Comparison of ENCODE assay signal across 24 mouse cellular contexts in genomic region chr5:128176234-128176633, GRCm38 (mm10).
DNase-seq lines count a peak whose midpoint lies in the region; ATAC-seq and TF ChIP-seq lines count a peak whose summit lies in the region.
"Had no signal": no experiment of that assay in that cellular context is flagged by ENCODE, and none has a peak within 500 bp of the region (broad histone marks: within the 10 kb centered on the region; RNA-seq: fewer than 3 reads in every experiment).

No protein-coding gene starts in this region.

- no peak overlapping the region for H3K4me3 ChIP-seq in CH12.LX (replicated peaks in 1 of 3; ENCODE audit: low read depth in 2 of 3, low read length in 2 of 3, poor library complexity in 1 of 3)
- no peak overlapping the region for H3K4me3 ChIP-seq in ES-E14 (ENCODE audit: insufficient read depth in 1 of 2, low read depth in 1 of 2, low read length in 2 of 2, poor library complexity in 1 of 2, severe bottlenecking in 1 of 2)
- H3K4me3 ChIP-seq in MEL (ENCODE audit: control insufficient read depth in 1 of 2, insufficient read depth in 1 of 2, low read depth in 2 of 2, low read length in 2 of 2): no peak overlapping the region
- no peak overlapping the region for H3K4me3 ChIP-seq in liver, embryonic 12.5 days
- no peak overlapping the region for H3K4me3 ChIP-seq in forebrain, embryonic 14.5 days (ENCODE audit: low read depth, low read length)

- DNase-seq in heart, adult 11 months: peak; percentile 37
- DNase-seq in heart, adult 9 months (ENCODE audit: low spot score in 2 of 2): no peak
- no peak for DNase-seq in CH12.LX (ENCODE audit: extremely low read depth)
- DNase-seq in ES-E14 (ENCODE audit: low read depth, low spot score): no peak
- no peak for DNase-seq in MEL (ENCODE audit: low read depth, low spot score)
- no peak for DNase-seq in forebrain, embryonic 14.5 days (ENCODE audit: low spot score)
- no peak for DNase-seq in adrenal gland, postnatal 10 days
- DNase-seq: adrenal gland, adult 2 months; adrenal gland, adult 8-10 months; adrenal gland, postnatal 14 days; adrenal gland, postnatal 25 days; adrenal gland, postnatal 36 days; B cell, adult 2 months; cerebellum, adult 11 months; cerebellum, adult 11-12 months; cerebellum, adult 18-20 months; cerebellum, adult 2 months; cerebellum, adult 8-10 months; cerebellum, adult 9-10 months had no signal

- no peak for ATAC-seq in liver, embryonic 12.5 days
- no peak for ATAC-seq in forebrain, embryonic 14.5 days
- ATAC-seq: activated CD4-positive, CD25-positive, alpha-beta regulatory T cell, adult 4 months; CD4-positive, CD25-positive, alpha-beta regulatory T cell, adult 4 months; Patski had no signal

- in situ Hi-C loops in CH12.LX (cut with MboI; ENCODE audit: low pct_ligation_motif_present, low pct_unique_long_range_greater_than_20kb, low sequenced_read_pairs) (no loop called here), ES-E14 (cut with MboI; ENCODE audit: low sequenced_read_pairs in 2 of 2, unreplicated experiment in 2 of 2) (no loop called here)

- H3K36me3 ChIP-seq in CH12.LX (replicated peaks in 1 of 2; ENCODE audit: control insufficient read depth in 1 of 2, insufficient read depth in 1 of 2, low read length in 1 of 2) (no peaks in the 10 kb centered on the region), ES-E14 (ENCODE audit: control insufficient read depth, insufficient read depth, low read length, poor library complexity, severe bottlenecking) (no peaks in the 10 kb centered on the region), MEL (ENCODE audit: control insufficient read depth in 1 of 2, insufficient read depth in 2 of 2, low read length in 2 of 2) (no peaks in the 10 kb centered on the region)
- no peaks in the 10 kb centered on the region for H3K36me3 ChIP-seq in liver, embryonic 12.5 days
- H3K36me3 ChIP-seq in forebrain, embryonic 14.5 days (ENCODE audit: control insufficient read depth, insufficient read depth, low read length): no peaks in the 10 kb centered on the region
- H3K36me3 ChIP-seq: G1E had no signal

- 63% methylated on average over 2 of the region's 2 CpGs for WGBS in liver, embryonic 12.5 days (ENCODE audit: insufficient replicate concordance)
- WGBS in forebrain, embryonic 14.5 days: 92% methylated on average over 2 of the region's 2 CpGs

- TF ChIP-seq RAD21 in CH12.LX (IDR thresholded peaks at IDR 0.05; ENCODE audit: low read depth, low read length): no peak
- no peak for TF ChIP-seq RAD21 in MEL (IDR thresholded peaks at IDR 0.05; ENCODE audit: low read depth, low read length)

- no peaks in the 10 kb centered on the region; a peak in 1 of 4 replicates for H3K4me1 ChIP-seq in CH12.LX (ENCODE audit: control insufficient read depth in 1 of 2, insufficient read depth in 2 of 2)
- no peaks in the 10 kb centered on the region for H3K4me1 ChIP-seq in ES-E14 (ENCODE audit: control insufficient read depth in 2 of 2, insufficient read depth in 2 of 2, low read length in 2 of 2, poor library complexity in 1 of 2)
- H3K4me1 ChIP-seq in MEL (ENCODE audit: control insufficient read depth in 1 of 2, insufficient read depth in 2 of 2, low read length in 2 of 2): no peaks in the 10 kb centered on the region
- H3K4me1 ChIP-seq in liver, embryonic 12.5 days: no peaks in the 10 kb centered on the region
- no peaks in the 10 kb centered on the region for H3K4me1 ChIP-seq in forebrain, embryonic 14.5 days (ENCODE audit: control insufficient read depth, insufficient read depth, low read length)

- TF ChIP-seq POLR2A in CH12.LX (IDR thresholded peaks at IDR 0.05; ENCODE audit: low read depth, low read length) (no peak), MEL (IDR thresholded peaks at IDR 0.05; ENCODE audit: control insufficient read depth in 1 of 2, insufficient read depth in 1 of 2, low read depth in 1 of 2, low read length in 2 of 2, poor library complexity in 1 of 2) (no peak)

- H3K79me2 ChIP-seq in CH12.LX (replicated peaks; ENCODE audit: control insufficient read depth, extremely low read depth, insufficient read depth, poor library complexity, severe bottlenecking) (no peaks in the 10 kb centered on the region), MEL (ENCODE audit: control insufficient read depth, insufficient read depth, low read length, poor library complexity) (no peaks in the 10 kb centered on the region)

- TF ChIP-seq EP300 in CH12.LX (IDR thresholded peaks at IDR 0.05; ENCODE audit: low read length) (no peak), MEL (IDR thresholded peaks at IDR 0.05; ENCODE audit: low read depth in 1 of 2, low read length in 2 of 2) (no peak)

- H3K9ac ChIP-seq in CH12.LX (ENCODE audit: insufficient read depth, low read depth): no peak overlapping the region
- no peak overlapping the region for H3K9ac ChIP-seq in ES-E14 (ENCODE audit: insufficient read depth, low read depth, low read length, poor library complexity, severe bottlenecking)
- H3K9ac ChIP-seq in MEL (ENCODE audit: control insufficient read depth, low read depth, low read length, poor library complexity, severe bottlenecking): no peak overlapping the region
- H3K9ac ChIP-seq in liver, embryonic 12.5 days: no peak overlapping the region
- H3K9ac ChIP-seq in forebrain, embryonic 14.5 days (ENCODE audit: low read length): no peak overlapping the region

- H3K9me3 ChIP-seq in CH12.LX (replicated peaks; ENCODE audit: low read length): peaks cover 72% of the 10 kb centered on the region
- no peaks in the 10 kb centered on the region for H3K9me3 ChIP-seq in ES-E14 (ENCODE audit: control insufficient read depth, insufficient read depth, low read depth, low read length)
- no peaks in the 10 kb centered on the region for H3K9me3 ChIP-seq in MEL (replicated peaks; ENCODE audit: insufficient read depth, low read length)
- no peaks in the 10 kb centered on the region for H3K9me3 ChIP-seq in liver, embryonic 12.5 days (replicated peaks)
- no peaks in the 10 kb centered on the region for H3K9me3 ChIP-seq in forebrain, embryonic 14.5 days (replicated peaks; ENCODE audit: control insufficient read depth, low read length)

- H3K27ac ChIP-seq in CH12.LX (ENCODE audit: insufficient read depth, low read depth): no peak overlapping the region
- no peak overlapping the region for H3K27ac ChIP-seq in ES-E14 (ENCODE audit: insufficient read depth, low read depth, low read length, poor library complexity, severe bottlenecking)
- H3K27ac ChIP-seq in MEL (ENCODE audit: control insufficient read depth, low read depth, low read length): no peak overlapping the region
- H3K27ac ChIP-seq in liver, embryonic 12.5 days: no peak overlapping the region
- H3K27ac ChIP-seq in forebrain, embryonic 14.5 days (ENCODE audit: low read depth, low read length): no peak overlapping the region

- H3K27me3 ChIP-seq in CH12.LX (replicated peaks): no peaks in the 10 kb centered on the region
- H3K27me3 ChIP-seq in MEL (ENCODE audit: control insufficient read depth in 1 of 2, insufficient read depth in 2 of 2, low read length in 2 of 2): no peaks in the 10 kb centered on the region
- no peaks in the 10 kb centered on the region for H3K27me3 ChIP-seq in liver, embryonic 12.5 days (replicated peaks)
- no peaks in the 10 kb centered on the region for H3K27me3 ChIP-seq in forebrain, embryonic 14.5 days (replicated peaks; ENCODE audit: control insufficient read depth, insufficient read depth, low read length)
- H3K27me3 ChIP-seq: Patski had no signal

- dilution Hi-C loops in CH12.LX (cut with MboI; ENCODE audit: extremely low pct_ligation_motif_present, extremely low pct_unique_long_range_greater_than_20kb, low sequenced_read_pairs): no loop called here

- no peak overlapping the region for H3K4me2 ChIP-seq in CH12.LX (ENCODE audit: insufficient read depth, low read depth, poor library complexity, severe bottlenecking)
- no peak overlapping the region for H3K4me2 ChIP-seq in liver, embryonic 12.5 days
- no peak overlapping the region for H3K4me2 ChIP-seq in forebrain, embryonic 14.5 days (ENCODE audit: low read length)

- TF ChIP-seq CTCF in CH12.LX (conservative IDR thresholded peaks at IDR 0.05 in 1 of 2, IDR thresholded peaks at IDR 0.05 in 1 of 2; ENCODE audit: low read depth in 2 of 2, low read length in 2 of 2) (no peak), MEL (IDR thresholded peaks at IDR 0.05 in 2 of 3, conservative IDR thresholded peaks at IDR 0.05 in 1 of 3; ENCODE audit: control insufficient read depth in 1 of 3, insufficient read depth in 1 of 3, low read depth in 2 of 3, low read length in 3 of 3, poor library complexity in 1 of 3, severe bottlenecking in 1 of 3) (no peak)

TF ChIP-seq in CH12.LX, 34 proteins besides CTCF, POLR2A, EP300 and RAD21:
- TF ChIP-seq SIN3A (IDR thresholded peaks at IDR 0.05; ENCODE audit: low read length) (no peak), MAZ (IDR thresholded peaks at IDR 0.05; ENCODE audit: low read depth, low read length) (no peak), MAFK (IDR thresholded peaks at IDR 0.05; ENCODE audit: insufficient replicate concordance, low read length) (peak; percentile 82), NRF1 (IDR thresholded peaks at IDR 0.05; ENCODE audit: low read depth, low read length) (no peak), CHD1 (IDR thresholded peaks at IDR 0.05; ENCODE audit: low read depth, low read length) (no peak), POLR2AphosphoS2 (IDR thresholded peaks at IDR 0.05; ENCODE audit: low read depth, low read length) (no peak), USF1 (IDR thresholded peaks at IDR 0.05; ENCODE audit: low read depth, low read length) (no peak)

TF ChIP-seq in ES-E14, 5 proteins besides CTCF, POLR2A, EP300 and RAD21:
- TF ChIP-seq HCFC1 (IDR thresholded peaks at IDR 0.05; ENCODE audit: borderline replicate concordance, insufficient read depth, low read length) (no peak), MAFK (IDR thresholded peaks at IDR 0.05; ENCODE audit: insufficient read depth, low read depth, low read length) (peak; percentile 96)

TF ChIP-seq in MEL, 35 proteins besides CTCF, POLR2A, EP300 and RAD21:
- TF ChIP-seq MAFK (IDR thresholded peaks at IDR 0.05; ENCODE audit: borderline replicate concordance, low read depth, low read length): peak; percentile 64
- no peak for TF ChIP-seq MYC (IDR thresholded peaks at IDR 0.05; ENCODE audit: low read depth, low read length)
